Mouse (Mus musculus) cortical plate, adult 2 months (tissue): ENCODE measurements at regions not wholly inside any gene's neighbourhood (a gene's known extent, or its start where the extent isn't known, plus 50 kb on each side); places are given as distances from the start of the nearest gene placed in this dataset.

Source experiments
- H3K27ac ChIP-seq: fragments of 200-500 bp; 2 replicates; pipeline ENCODE4 v1.5.1; 2012; ENCODE audit warnings: low read length, control low read depth, inconsistent platforms; ENCODE audit not compliant: insufficient read depth
- H3K4me1 ChIP-seq: fragments of 200-500 bp; 2 replicates; pipeline ENCODE4 v1.6.1; 2011; ENCODE audit warnings: low read length; ENCODE audit not compliant: control insufficient read depth, insufficient read depth
- H3K4me3 ChIP-seq: fragments of 200-500 bp; 2 replicates; pipeline ENCODE4 v1.5.1; 2011; ENCODE audit warnings: mild to moderate bottlenecking, low read length, control low read depth; ENCODE audit not compliant: insufficient read depth
- CTCF ChIP-seq: fragments of 200-500 bp; IDR thresholded peaks from 2 replicates; pipeline ENCODE4 v1.5.1; 2011; ENCODE audit warnings: mild to moderate bottlenecking, control low read depth, low read length; ENCODE audit not compliant: insufficient read depth; ENCODE audit errors: extremely low read depth
- POLR2A ChIP-seq: fragments of 200-500 bp; IDR thresholded peaks from 2 replicates; pipeline ENCODE4 v1.6.1; 2011; ENCODE audit warnings: mild to moderate bottlenecking, low read length, control low read depth; ENCODE audit not compliant: insufficient read depth; ENCODE audit errors: extremely low read depth

DNA sequence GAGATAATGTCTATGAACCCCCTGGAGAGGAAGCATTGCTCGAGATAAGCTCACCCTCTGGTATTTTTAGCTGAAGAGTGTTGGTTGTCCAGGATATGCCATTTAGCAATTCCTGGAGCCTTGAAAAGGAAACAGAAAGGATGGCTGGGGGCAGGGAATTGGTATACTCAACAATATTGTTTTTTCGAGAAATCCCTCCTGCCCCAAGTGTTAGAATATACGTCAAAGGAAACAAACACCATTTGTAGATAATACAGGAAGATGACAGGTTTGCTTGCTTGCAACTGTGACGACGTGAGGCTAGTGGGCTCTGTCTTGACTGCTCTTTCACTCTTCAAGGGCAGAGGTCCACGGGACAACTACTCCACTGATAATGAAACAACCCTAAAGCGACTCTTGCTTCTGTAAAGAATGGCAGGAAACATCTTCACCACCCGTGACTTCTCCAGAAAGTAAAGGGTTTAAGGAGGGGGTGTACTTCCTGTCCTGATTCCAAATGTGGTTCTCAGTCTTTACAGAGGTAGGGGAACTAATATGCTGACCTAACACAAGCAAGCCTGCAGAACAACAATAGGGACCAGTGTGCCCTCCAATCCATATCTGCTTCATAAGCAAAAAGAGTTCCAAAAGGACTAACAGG is 270.3 kb downstream of the Ets1 start:
- TF ChIP-seq POLR2A (no peak), CTCF (no peak)
- no peak overlapping the region for H3K4me3 ChIP-seq
- no peaks in the 10 kb centered on the region for H3K4me1 ChIP-seq
- H3K27ac ChIP-seq = no peak overlapping the region

DNA sequence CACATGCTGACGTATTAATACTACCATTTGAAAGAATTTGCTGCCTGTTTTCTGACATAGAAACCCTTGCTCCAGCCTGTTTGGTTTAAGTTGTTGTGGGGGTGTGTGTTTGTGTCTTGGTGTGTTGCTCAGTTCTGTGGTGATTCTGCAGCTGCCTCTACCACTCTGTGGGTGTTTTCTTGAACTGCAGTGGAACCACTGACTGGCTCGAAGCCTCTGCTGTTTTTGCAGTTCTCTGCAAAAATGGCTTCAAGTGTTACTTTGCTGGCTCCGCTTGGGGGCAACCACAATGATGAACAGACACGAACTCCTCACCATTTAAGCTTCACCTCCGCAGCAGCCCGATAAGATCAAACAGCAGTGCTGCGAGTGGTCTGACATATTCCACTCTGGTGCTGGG is 274.6 kb downstream of the Ets1 start:
- no peaks in the 10 kb centered on the region for H3K4me1 ChIP-seq
- TF ChIP-seq CTCF (no peak), POLR2A (no peak)

DNA sequence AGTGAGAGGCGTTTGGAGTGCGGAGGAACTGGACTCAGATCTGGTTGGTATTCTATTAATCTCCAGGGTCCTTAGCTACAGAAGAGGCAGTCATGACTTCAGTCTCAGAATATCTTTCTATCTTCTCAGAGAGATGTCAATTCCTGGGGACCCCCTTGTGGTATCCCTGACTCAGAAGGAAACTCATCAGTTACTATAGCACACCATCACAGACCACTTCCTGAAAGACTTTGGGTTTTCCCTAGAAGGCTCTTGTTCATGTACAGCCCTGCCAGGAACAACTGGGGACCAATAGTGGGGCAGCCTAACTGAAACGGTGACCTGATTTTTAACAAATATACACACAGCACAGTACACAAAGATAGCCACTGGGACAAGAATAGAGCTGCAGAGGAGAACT is 279.6 kb downstream of the Ets1 start:
- Histone ChIP-seq H3K4me3 (no peak overlapping the region), H3K4me1 (no peaks in the 10 kb centered on the region), H3K27ac (no peak overlapping the region)
- no peak for TF ChIP-seq CTCF
- TF ChIP-seq POLR2A = no peak

More for the DNA sequence above, 274.6 kb downstream of the Ets1 start:
- H3K4me3 ChIP-seq = no peak overlapping the region
- no peak overlapping the region for H3K27ac ChIP-seq

DNA sequence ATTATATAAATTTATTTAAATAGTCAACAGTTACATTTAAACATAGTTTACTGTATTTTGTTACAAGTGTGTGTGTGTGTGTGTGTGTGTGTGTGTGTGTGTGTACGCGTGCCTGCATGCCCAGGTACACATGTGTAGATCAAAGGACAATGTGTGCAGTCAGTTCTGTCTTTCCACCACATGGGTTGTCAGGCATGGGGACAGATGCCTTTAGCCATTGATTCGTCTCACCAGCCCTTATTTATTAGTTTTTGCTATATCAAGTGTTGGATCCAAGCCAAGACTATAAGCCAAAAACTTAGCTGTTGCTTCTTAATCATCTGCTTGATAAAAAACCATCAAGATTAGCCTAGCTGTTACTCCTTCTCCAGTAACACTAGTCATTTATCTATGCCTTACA is 280.7 kb downstream of the Ets1 start:
- Histone ChIP-seq H3K4me1 (no peaks in the 10 kb centered on the region), H3K27ac (no peak overlapping the region), H3K4me3 (no peak overlapping the region)
- TF ChIP-seq POLR2A = no peak
- no peak for TF ChIP-seq CTCF

DNA sequence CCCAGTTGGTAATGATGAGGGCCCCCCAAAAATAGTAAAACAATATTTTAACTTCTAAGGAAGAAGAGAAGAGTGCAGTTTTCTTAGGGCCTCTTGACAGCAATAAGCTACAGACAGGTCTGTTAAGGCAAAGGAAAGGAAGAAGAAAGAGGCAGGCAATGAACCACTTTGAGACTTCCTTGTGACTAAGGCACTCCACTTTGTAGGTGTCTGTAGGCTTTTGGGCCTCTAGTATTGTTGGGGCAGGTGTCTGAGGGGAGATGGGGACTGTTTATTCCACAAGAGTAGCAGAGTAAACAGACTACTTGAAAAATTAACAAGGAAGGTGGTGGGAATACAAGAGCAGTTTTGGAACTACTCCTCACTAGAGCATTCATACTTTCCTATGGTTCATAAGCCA is 287.9 kb downstream of the Ets1 start:
- Histone ChIP-seq H3K4me1 (no peaks in the 10 kb centered on the region), H3K4me3 (no peak overlapping the region), H3K27ac (no peak overlapping the region)
- TF ChIP-seq POLR2A (no peak), CTCF (no peak)

DNA sequence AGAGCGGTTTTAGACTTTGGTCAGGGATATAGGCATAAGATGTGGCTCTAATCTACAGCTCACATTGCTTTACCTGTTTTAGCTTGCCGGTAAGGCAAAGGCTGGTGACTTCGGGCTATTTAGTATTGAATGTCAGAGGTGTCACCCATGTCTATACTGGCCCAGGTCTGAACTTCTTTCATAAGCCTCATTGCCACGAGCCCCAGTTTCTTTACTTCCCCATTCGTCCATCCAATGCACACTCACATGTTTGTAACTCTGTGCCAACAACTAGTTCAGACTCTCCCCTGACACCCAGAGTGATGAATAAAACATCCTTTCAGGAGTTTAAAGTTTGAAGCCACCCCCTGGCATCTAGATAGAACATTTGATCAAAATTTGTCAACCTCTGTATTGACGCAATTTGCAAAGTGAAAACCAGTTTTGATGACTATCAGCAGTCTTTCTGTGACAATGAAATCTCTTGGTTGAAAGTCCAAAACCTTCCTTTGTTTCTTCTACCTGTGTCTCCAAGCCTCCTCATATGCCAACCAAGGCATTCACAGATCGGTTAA is 288.4 kb downstream of the Ets1 start:
- Histone ChIP-seq H3K4me1 (no peaks in the 10 kb centered on the region), H3K4me3 (no peak overlapping the region), H3K27ac (no peak overlapping the region)
- no peak for TF ChIP-seq POLR2A
- TF ChIP-seq CTCF = no peak

DNA sequence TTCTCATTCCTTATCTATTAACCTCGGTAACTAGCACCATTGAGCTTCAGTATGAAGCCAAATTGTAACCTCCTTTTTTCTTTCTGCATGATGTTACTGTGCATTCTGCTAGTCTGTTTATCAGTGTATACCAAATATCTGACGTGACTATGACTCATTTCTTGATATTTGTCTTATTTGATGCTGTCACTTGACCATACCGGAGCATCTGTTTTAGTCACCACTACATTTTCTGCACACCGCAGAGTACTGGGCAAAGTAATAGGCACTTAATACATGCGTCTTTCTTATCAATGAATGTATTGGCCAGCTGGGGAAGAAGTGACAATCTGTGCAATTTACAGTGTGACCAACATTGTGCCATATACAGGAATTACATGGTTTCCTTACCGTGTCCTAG is 289.0 kb downstream of the Ets1 start:
- no peak overlapping the region for H3K4me3 ChIP-seq
- no peak for TF ChIP-seq POLR2A
- TF ChIP-seq CTCF = no peak
- H3K27ac ChIP-seq = no peak overlapping the region
- no peaks in the 10 kb centered on the region for H3K4me1 ChIP-seq

DNA sequence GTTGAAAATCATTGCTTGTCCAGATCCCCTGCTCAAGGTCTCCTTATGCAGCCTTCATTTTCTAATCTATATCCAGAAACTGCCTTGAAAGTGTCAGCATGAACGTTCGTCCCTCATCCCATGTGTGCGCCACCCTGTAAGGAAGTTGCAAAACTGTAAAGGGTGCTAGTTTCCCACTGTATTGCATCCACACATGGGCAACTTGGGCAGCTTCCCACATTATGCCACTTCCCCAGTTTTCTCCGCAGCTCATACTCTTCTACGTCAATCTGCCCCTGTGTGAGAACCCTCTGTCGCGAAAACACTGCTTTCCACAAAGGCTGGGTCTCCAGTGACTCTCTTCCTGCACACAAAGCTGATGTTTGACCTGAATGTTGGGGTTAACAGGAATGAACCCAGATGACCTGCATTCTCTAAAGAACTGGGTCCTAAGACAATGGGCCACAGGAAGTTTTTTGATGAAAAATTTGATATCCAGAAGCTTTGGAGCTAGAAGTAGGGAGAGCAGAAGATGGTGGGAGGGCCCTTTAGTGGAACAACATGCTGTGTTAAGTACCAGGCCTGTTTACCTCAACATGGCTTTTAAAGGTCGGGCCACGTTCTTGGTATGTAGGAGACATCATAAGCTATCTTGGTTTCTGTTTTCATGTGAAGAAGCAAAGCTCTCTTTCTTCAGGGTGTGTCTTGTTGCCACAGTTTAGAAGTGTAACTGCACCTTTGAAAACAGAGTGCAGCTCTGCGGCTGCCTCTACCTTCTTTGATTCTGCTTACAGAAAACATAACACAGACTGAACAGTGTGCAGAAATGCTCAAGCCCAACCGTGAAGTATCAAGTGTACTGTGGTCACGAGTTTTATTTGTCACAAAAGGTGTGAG is 289.9 kb downstream of the Ets1 start:
- TF ChIP-seq POLR2A = no peak
- Histone ChIP-seq H3K4me3 (no peak overlapping the region), H3K4me1 (no peaks in the 10 kb centered on the region), H3K27ac (no peak overlapping the region)

DNA sequence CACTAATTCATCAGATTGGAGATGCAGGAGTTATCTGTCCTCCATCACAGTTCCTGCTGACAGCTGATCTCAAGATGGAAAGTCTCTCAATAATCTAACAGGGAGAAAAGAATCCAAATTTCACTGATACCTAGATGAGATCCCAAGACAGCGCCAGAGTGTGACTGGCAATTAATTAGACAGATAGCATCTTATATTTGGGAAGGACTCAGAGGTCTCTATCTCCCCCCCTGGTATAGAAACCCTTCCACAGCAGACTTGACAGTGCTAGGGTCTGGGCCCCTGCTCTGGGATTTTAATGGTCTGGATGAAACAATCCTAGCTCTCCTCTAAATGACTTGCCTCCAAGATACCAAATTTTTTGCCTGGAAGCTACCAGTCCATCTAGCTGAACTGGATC is 291.6 kb downstream of the Ets1 start:
- Histone ChIP-seq H3K27ac (no peak overlapping the region), H3K4me3 (no peak overlapping the region), H3K4me1 (no peaks in the 10 kb centered on the region)
- TF ChIP-seq CTCF (no peak), POLR2A (no peak)
